Mouse (Mus musculus): ENCODE results near the gene Nxnl1.

Gene Nxnl1

GRCm38 (mm10) chr8:71566501-71566900, at the start of gene Nxnl1:
Gene Nxnl1, minus strand, starts transcription at chr8:71566601.
- no peak for DNase-seq (ENCODE audit: low spot score)

GRCm38 (mm10) chr8:71613418-71613817, 47.0 kb upstream of the Nxnl1 start:
- no peak for DNase-seq (ENCODE audit: low spot score)

GRCm38 (mm10) chr8:71612141-71612540, 45.7 kb upstream of the Nxnl1 start:
- no peak for DNase-seq (ENCODE audit: low spot score)

GRCm38 (mm10) chr8:71610822-71611651, 44.6 kb upstream of the Nxnl1 start, which contains the start of gene Colgalt1:
Gene Colgalt1, plus strand, starts transcription at chr8:71610998.
- peak; percentile 100 for DNase-seq (ENCODE audit: low spot score)

GRCm38 (mm10) chr8:71604021-71604420, 37.6 kb upstream of the Nxnl1 start:
- no peak for DNase-seq (ENCODE audit: low spot score)

GRCm38 (mm10) chr8:71602666-71603334, 36.4 kb upstream of the Nxnl1 start:
- peak; percentile 78 for DNase-seq (ENCODE audit: low spot score)

GRCm38 (mm10) chr8:71601939-71602665, 35.7 kb upstream of the Nxnl1 start:
- peak; percentile 22 for DNase-seq (ENCODE audit: low spot score)

GRCm38 (mm10) chr8:71598841-71599240, 32.4 kb upstream of the Nxnl1 start:
- DNase-seq (ENCODE audit: low spot score) = no peak

- DNase-seq (ENCODE audit: low spot score) = no peak
Observed at GRCm38 (mm10) chr8:71598375-71598774, 32.0 kb upstream of the Nxnl1 start.

GRCm38 (mm10) chr8:71597451-71597850, 31.1 kb upstream of the Nxnl1 start, which contains the start of gene Fam129c:
Gene Fam129c, plus strand, starts transcription at chr8:71597648.
- no peak for DNase-seq (ENCODE audit: low spot score)

- no peak for DNase-seq (ENCODE audit: low spot score)
Observed at GRCm38 (mm10) chr8:71596798-71597197, 30.4 kb upstream of the Nxnl1 start.

- DNase-seq (ENCODE audit: low spot score) = no peak
Observed at GRCm38 (mm10) chr8:71596384-71596783, 30.0 kb upstream of the Nxnl1 start.

- DNase-seq (ENCODE audit: low spot score) = peak; percentile 85
Observed at GRCm38 (mm10) chr8:71595862-71596261, 29.5 kb upstream of the Nxnl1 start.

- no peak for DNase-seq (ENCODE audit: low spot score)
Observed at GRCm38 (mm10) chr8:71594324-71594722, 27.9 kb upstream of the Nxnl1 start.

- no peak for DNase-seq (ENCODE audit: low spot score)
Observed at GRCm38 (mm10) chr8:71593556-71594323, 27.3 kb upstream of the Nxnl1 start.

- no peak for DNase-seq (ENCODE audit: low spot score)
Observed at GRCm38 (mm10) chr8:71592374-71593170, 26.2 kb upstream of the Nxnl1 start.

- peak; percentile 97 for DNase-seq (ENCODE audit: low spot score)
Observed at GRCm38 (mm10) chr8:71591471-71592373, 25.3 kb upstream of the Nxnl1 start, which contains the start of gene Pgls. Gene Pgls, plus strand, starts transcription at chr8:71592176.

- no peak for DNase-seq (ENCODE audit: low spot score)
Observed at GRCm38 (mm10) chr8:71591017-71591416, 24.6 kb upstream of the Nxnl1 start.

GRCm38 (mm10) chr8:71588762-71589161, 22.4 kb upstream of the Nxnl1 start:
- no peak for DNase-seq (ENCODE audit: low spot score)

GRCm38 (mm10) chr8:71586891-71587290, 20.5 kb upstream of the Nxnl1 start:
- peak; percentile 67 for DNase-seq (ENCODE audit: low spot score)
